Mouse (Mus musculus) stomach, embryonic 14.5 days (tissue): ENCODE measurements around the gene Abhd17c. TPM values are rescaled to one million over a fixed set of nuclear protein-coding genes. Genes with fewer than 3 reads are reported as not detected.

ENCODE experiments used
- ATAC-seq: fragments of 200-750 bp; cut with Nextera tagmentation; 2 replicates; pipeline ENCODE4 v1.8.0; 2017; ENCODE audit warnings: low read depth, moderate TSS enrichment; ENCODE audit not compliant: insufficient number of reproducible peaks, insufficient read depth, low FRiP score
- H3K27ac ChIP-seq: fragments of 300-500 bp; sonication (generic); 2 replicates; pipeline ENCODE4 v1.5.1; 2014; ENCODE audit warnings: mild to moderate bottlenecking, low read length, moderate library complexity, mixed read lengths
- H3K27me3 ChIP-seq: fragments of 300-500 bp; sonication (generic); 2 replicates; pipeline ENCODE4 v1.6.1; 2014; ENCODE audit warnings: low read length, control low read depth, mixed read lengths; ENCODE audit not compliant: control insufficient read depth, insufficient read depth
- H3K36me3 ChIP-seq: fragments of 300-500 bp; sonication (generic); 2 replicates; pipeline ENCODE4 v1.6.1; 2014; ENCODE audit warnings: mild to moderate bottlenecking, control low read depth, low read length, moderate library complexity, mixed read lengths; ENCODE audit not compliant: control insufficient read depth, insufficient read depth
- H3K4me1 ChIP-seq: fragments of 300-500 bp; sonication (generic); 2 replicates; pipeline ENCODE4 v1.6.1; 2014; ENCODE audit warnings: low read length, control low read depth, mixed read lengths; ENCODE audit not compliant: control insufficient read depth, insufficient read depth
- H3K4me2 ChIP-seq: fragments of 300-500 bp; sonication (generic); replicated peaks from 2 replicates; pipeline ENCODE4 v1.6.1; 2014; ENCODE audit warnings: low read depth, low read length, control low read depth
- H3K4me3 ChIP-seq: fragments of 300-500 bp; sonication (generic); 2 replicates; pipeline ENCODE4 v1.5.1; 2014; ENCODE audit warnings: low read depth, low read length, control low read depth
- H3K9ac ChIP-seq: fragments of 300-500 bp; sonication (generic); replicated peaks from 2 replicates; pipeline ENCODE4 v1.6.1; 2014; ENCODE audit warnings: low read depth, mild to moderate bottlenecking, control low read depth, low read length, moderate library complexity, mixed read lengths
- H3K9me3 ChIP-seq: fragments of 300-500 bp; sonication (generic); 2 replicates; pipeline ENCODE4 v1.6.1; 2016; ENCODE audit warnings: low read depth, low read length, control low read depth; ENCODE audit not compliant: control insufficient read depth
- WGBS: fragments of 180-500 bp; shearing (Covaris S2); extraction: QIAGEN DNeasy Blood & Tissue Kit; methylation state at CpG from one replicate; pipeline ENCODE4 v1.1.7; 2014; 5-methylcytosine and 5-hydroxymethylcytosine counted together
- polyA plus RNA-seq: library from polyadenylated mRNA; unstranded; fragments of >200 nt; fragmentation: Nextera tagmentation; extraction: Ambion mirVana; gene quantifications from 2 replicates; pipeline ENCODE4 v1.2.1, GENCODE M21; 2014

Gene Abhd17c
- polyA plus RNA-seq, 1 experiment from 2014 or later = 13.5 TPM

- Histone ChIP-seq H3K36me3 (peaks cover 11% of the 10 kb centered on the region; the same call in 1 of the 2 replicates), H3K27ac (no peak overlapping the region), H3K4me3 (no peak overlapping the region), H3K27me3 (no peaks in the 10 kb centered on the region), H3K4me1 (0 out of 2 replicates have a peak, but pooled peaks cover 6% of the 10 kb centered on the region), H3K9ac (no peak overlapping the region), H3K4me2 (no peak overlapping the region), H3K9me3 (no peaks in the 10 kb centered on the region)
- ATAC-seq = no peak
- 39% methylated on average over 10 of the region's 10 CpGs for WGBS
Measured at GRCm38 (mm10) chr7:84111716-84112350, 39.9 kb downstream of the Abhd17c start.

- WGBS = 96% methylated on average over 1 of the region's 1 CpGs
- H3K4me3 ChIP-seq = no peak overlapping the region
- H3K4me1 ChIP-seq = 0 out of 2 replicates have a peak, but pooled peaks cover 4% of the 10 kb centered on the region
- no peak for ATAC-seq
- H3K9me3 ChIP-seq = no peaks in the 10 kb centered on the region
- H3K27me3 ChIP-seq = no peaks in the 10 kb centered on the region
- no peak overlapping the region for H3K27ac ChIP-seq
- no peak overlapping the region for H3K4me2 ChIP-seq
- H3K36me3 ChIP-seq = no peaks in the 10 kb centered on the region; the same call in 1 of the 2 replicates
- H3K9ac ChIP-seq = no peak overlapping the region
Measured at GRCm38 (mm10) chr7:84106942-84107341, 44.8 kb downstream of the Abhd17c start.

DNA sequence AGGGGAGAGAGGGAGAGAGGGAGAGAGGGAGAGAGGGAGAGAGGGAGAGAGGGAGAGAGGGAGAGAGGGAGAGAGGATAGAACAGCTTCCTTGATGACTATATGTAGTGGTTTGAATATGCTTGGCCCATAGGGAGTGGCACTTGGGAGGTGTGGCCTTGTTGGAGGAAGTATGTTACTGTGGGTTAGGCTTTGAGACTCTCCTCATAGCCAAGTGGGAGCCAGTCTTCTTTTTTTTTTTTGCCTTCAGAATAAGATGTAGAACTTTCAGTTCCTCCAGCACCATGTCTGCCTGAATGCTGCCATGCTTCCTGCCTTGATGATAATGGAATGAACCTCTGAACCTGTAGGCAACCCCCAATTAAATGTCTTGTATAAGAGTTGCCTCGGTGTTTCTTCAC, 49.1 kb downstream of the Abhd17c start:
- no peaks in the 10 kb centered on the region for H3K4me1 ChIP-seq
- H3K27ac ChIP-seq = no peak overlapping the region
- H3K27me3 ChIP-seq = no peaks in the 10 kb centered on the region
- H3K4me2 ChIP-seq = no peak overlapping the region
- no peak overlapping the region for H3K4me3 ChIP-seq
- H3K36me3 ChIP-seq = no peaks in the 10 kb centered on the region
- no peak for ATAC-seq
- 98% methylated on average over 1 of the region's 1 CpGs for whole genome bisulfite sequencing
- no peak overlapping the region for H3K9ac ChIP-seq
- H3K9me3 ChIP-seq = no peaks in the 10 kb centered on the region

DNA sequence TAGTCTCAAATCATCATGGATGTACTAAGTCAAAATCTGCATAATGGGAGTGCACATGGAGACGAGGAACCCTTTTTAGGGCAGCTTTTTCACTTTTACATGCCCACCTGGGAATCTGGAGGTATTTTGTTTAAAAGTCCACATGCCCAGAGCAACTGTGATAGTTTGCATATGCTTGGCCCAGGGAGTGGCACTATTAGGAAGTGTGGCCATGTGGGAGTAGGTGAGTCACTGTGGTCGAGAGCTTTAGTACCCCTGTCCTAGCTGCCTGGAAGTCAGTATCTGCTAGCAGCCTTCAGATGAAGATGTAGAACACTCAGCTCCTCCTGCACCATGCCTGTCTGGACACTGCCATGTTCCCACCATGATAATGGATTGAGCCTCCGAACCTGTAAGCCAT, 51.0 kb downstream of the Abhd17c start:
- Histone ChIP-seq H3K27ac (no peak overlapping the region), H3K4me1 (no peaks in the 10 kb centered on the region), H3K36me3 (no peaks in the 10 kb centered on the region), H3K9ac (no peak overlapping the region), H3K27me3 (no peaks in the 10 kb centered on the region), H3K4me2 (no peak overlapping the region), H3K4me3 (no peak overlapping the region), H3K9me3 (no peaks in the 10 kb centered on the region)
- 80% methylated on average over 3 of the region's 3 CpGs for WGBS
- ATAC-seq = no peak

DNA sequence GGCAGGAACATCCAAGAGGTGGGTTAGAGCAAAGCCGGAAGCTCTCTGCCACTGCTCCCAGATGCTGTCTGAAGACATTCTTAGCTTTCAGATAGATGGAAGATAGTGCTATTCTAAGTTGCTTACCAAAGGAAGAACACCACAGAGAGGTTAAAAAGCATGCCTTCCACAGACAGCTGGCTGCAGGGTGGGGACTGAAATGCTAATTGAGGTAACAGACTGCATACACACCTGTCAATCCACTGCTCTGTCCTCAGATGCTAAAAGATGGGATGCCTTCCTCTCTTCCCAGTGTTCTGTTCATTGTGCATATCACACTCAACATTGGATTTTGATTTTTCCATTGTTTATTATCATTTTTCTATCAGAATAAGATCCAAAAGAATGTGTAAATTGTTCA, 53.6 kb downstream of the Abhd17c start:
- H3K9ac ChIP-seq = no peak overlapping the region
- H3K36me3 ChIP-seq = no peaks in the 10 kb centered on the region
- H3K4me2 ChIP-seq = no peak overlapping the region
- no peak for ATAC-seq
- H3K27me3 ChIP-seq = no peaks in the 10 kb centered on the region
- H3K4me3 ChIP-seq = no peak overlapping the region
- no peaks in the 10 kb centered on the region for H3K4me1 ChIP-seq
- H3K9me3 ChIP-seq = no peaks in the 10 kb centered on the region
- no peak overlapping the region for H3K27ac ChIP-seq
- WGBS = 97% methylated on average over 1 of the region's 1 CpGs

GRCm38 (mm10) chr7:84096501-84096900, 55.2 kb downstream of the Abhd17c start:
- no peak for ATAC-seq
- Histone ChIP-seq H3K27ac (no peak overlapping the region), H3K4me3 (no peak overlapping the region), H3K36me3 (no peaks in the 10 kb centered on the region), H3K9ac (no peak overlapping the region), H3K27me3 (no peaks in the 10 kb centered on the region), H3K4me2 (no peak overlapping the region), H3K9me3 (no peaks in the 10 kb centered on the region), H3K4me1 (no peaks in the 10 kb centered on the region)
- WGBS = 66% methylated on average over 6 of the region's 6 CpGs

GRCm38 (mm10) chr7:84090793-84091192, 60.9 kb downstream of the Abhd17c start:
- H3K9ac ChIP-seq = no peak overlapping the region
- ATAC-seq = no peak
- no peak overlapping the region for H3K27ac ChIP-seq
- no peak overlapping the region for H3K4me3 ChIP-seq
- H3K36me3 ChIP-seq = no peaks in the 10 kb centered on the region
- 0 out of 2 replicates have a peak, but pooled peaks cover 3% of the 10 kb centered on the region for H3K27me3 ChIP-seq
- no peaks in the 10 kb centered on the region for H3K4me1 ChIP-seq
- no peak overlapping the region for H3K4me2 ChIP-seq
- no peaks in the 10 kb centered on the region for H3K9me3 ChIP-seq
- WGBS = 67% methylated on average over 4 of the region's 4 CpGs

DNA sequence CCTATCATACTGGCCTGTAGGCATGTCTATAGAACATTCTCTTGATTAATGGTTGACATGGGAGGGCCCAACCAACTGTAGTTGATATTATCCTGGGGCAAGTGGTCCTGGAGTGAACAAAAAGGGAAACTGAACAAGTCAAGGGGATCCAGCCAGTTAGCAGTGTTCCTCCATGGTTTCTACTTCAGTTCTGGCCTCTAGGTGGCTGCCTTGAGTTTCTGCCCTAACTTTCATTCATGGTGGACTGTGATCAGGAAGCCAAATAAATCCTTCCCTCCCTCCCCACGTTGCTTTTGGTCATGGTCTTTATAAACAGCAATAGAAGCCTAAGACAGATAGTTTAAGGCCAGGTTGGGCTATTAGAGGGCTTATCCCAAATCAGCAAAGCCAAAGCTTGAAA, 61.9 kb downstream of the Abhd17c start:
- WGBS = 6% methylated on average over 1 of the region's 1 CpGs
- Histone ChIP-seq H3K4me3 (no peak overlapping the region), H3K9me3 (no peaks in the 10 kb centered on the region), H3K27ac (no peak overlapping the region), H3K4me1 (no peaks in the 10 kb centered on the region), H3K27me3 (peaks cover 13% of the 10 kb centered on the region), H3K4me2 (no peak overlapping the region), H3K36me3 (no peaks in the 10 kb centered on the region), H3K9ac (no peak overlapping the region)
- ATAC-seq = no peak

DNA sequence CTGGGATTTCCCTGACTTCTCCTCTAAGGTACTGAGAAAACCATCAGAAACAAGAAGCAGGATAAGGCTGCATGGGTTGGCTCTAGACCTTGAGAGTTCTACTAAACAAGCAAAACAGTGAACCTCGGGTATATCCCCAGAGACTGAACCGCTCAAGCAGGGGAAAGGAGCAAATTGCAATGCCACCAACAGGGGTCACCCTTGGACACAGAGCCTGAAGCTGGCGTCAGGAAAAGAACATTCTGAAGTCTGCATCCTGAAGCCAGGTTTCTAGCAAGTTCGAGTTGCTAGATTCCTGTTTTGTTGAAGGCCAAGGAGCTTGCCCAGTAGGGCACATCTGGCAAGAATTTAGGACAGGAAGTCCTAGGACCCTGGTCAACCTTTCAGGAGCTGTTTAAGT, 62.7 kb downstream of the Abhd17c start:
- H3K36me3 ChIP-seq = no peaks in the 10 kb centered on the region
- no peak for ATAC-seq
- no peak overlapping the region for H3K4me2 ChIP-seq
- no peaks in the 10 kb centered on the region for H3K9me3 ChIP-seq
- no peak overlapping the region for H3K4me3 ChIP-seq
- peaks cover 18% of the 10 kb centered on the region for H3K27me3 ChIP-seq
- WGBS = 13% methylated on average over 4 of the region's 4 CpGs
- no peak overlapping the region for H3K9ac ChIP-seq
- H3K4me1 ChIP-seq = no peaks in the 10 kb centered on the region
- H3K27ac ChIP-seq = no peak overlapping the region
